Mouse (Mus musculus) limb, embryonic 11.5 days (tissue): Measurements from ENCODE around the gene 1700016H13Rik. TPM values are rescaled to one million over a fixed set of nuclear protein-coding genes. Genes with fewer than 3 reads are reported as not detected.

Experiments used
- ATAC-seq: fragments of 200-750 bp; cut with Nextera tagmentation; 2 replicates; pipeline ENCODE4 v1.8.0; 2017; ENCODE audit warnings: low read depth; ENCODE audit not compliant: insufficient number of reproducible peaks, low FRiP score, low TSS enrichment
- DNase-seq: peaks from one replicate; pipeline ENCODE4 v3.0.0-alpha.2; 2015; ENCODE audit warnings: low spot score
- H3K27ac ChIP-seq: fragments of 300-500 bp; sonication (generic); replicated peaks from 2 replicates; pipeline ENCODE4 v1.5.1; 2014; ENCODE audit warnings: low read depth, mild to moderate bottlenecking, low read length
- H3K27me3 ChIP-seq: fragments of 300-500 bp; sonication (generic); 2 replicates; pipeline ENCODE4 v1.6.1; 2014; ENCODE audit warnings: mild to moderate bottlenecking, low read length, mixed read lengths; ENCODE audit not compliant: control insufficient read depth, insufficient read depth
- H3K36me3 ChIP-seq: fragments of 300-500 bp; sonication (generic); 2 replicates; pipeline ENCODE4 v1.6.1; 2014; ENCODE audit warnings: mild to moderate bottlenecking, low read length, moderate library complexity, mixed read lengths; ENCODE audit not compliant: control insufficient read depth, insufficient read depth
- H3K4me1 ChIP-seq: fragments of 300-500 bp; sonication (generic); 2 replicates; pipeline ENCODE4 v1.6.1; 2014; ENCODE audit warnings: low read length, mixed read lengths; ENCODE audit not compliant: control insufficient read depth, insufficient read depth
- H3K4me2 ChIP-seq: fragments of 300-500 bp; sonication (generic); 2 replicates; pipeline ENCODE4 v1.6.1; 2014; ENCODE audit warnings: low read depth, mild to moderate bottlenecking, moderate library complexity; ENCODE audit not compliant: severe bottlenecking
- H3K4me3 ChIP-seq: fragments of 300-500 bp; sonication (generic); 2 replicates; pipeline ENCODE4 v1.5.1; 2014; ENCODE audit warnings: low read depth, low read length
- H3K9ac ChIP-seq: fragments of 300-500 bp; sonication (generic); 2 replicates; pipeline ENCODE4 v1.6.1; 2014; ENCODE audit warnings: mild to moderate bottlenecking, low read length
- H3K9me3 ChIP-seq: fragments of 300-500 bp; sonication (generic); 2 replicates; pipeline ENCODE4 v1.6.1; 2016; ENCODE audit warnings: low read length; ENCODE audit not compliant: control insufficient read depth
- WGBS: fragments of 180-500 bp; shearing (Covaris S2); extraction: QIAGEN DNeasy Blood & Tissue Kit; methylation state at CpG from one replicate; pipeline ENCODE4 v1.1.7; 2014; 5-methylcytosine and 5-hydroxymethylcytosine counted together
- polyA plus RNA-seq: library from polyadenylated mRNA; unstranded; fragments of >200 nt; fragmentation: Nextera tagmentation; extraction: Ambion mirVana; gene quantifications from 2 replicates; pipeline ENCODE4 v1.2.1, GENCODE M21; 2014

Gene 1700016H13Rik
- polyA plus RNA-seq, 1 experiment from 2014 or later: 0.17 TPM

DNA sequence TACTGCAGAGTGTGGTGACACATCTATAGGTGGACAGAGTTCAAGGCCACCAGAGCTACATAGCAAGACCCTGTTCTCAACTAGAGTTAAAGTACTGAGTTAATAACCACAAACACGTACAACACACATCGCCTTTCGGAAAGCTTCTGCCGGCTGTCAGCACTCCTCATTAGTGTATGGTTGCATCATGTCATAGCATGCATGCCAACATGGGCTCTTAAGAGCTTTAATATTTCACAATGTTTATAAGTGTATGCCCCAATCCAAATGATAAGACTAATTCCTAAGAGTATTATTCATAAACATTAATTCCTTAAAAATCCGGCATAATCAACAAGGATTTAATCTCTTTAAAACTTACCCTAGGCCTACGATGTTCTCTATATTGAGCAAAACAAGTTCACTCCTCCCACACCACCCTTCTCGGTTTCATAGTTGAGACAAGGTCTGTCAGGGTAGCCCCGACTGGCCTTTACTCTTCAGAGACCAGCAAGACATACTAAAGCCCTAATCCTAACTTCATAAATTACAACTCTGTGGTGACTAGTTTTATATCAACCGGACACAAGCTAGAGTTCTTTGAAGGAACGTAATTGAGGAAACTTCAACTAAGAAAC lies 44.8 kb downstream of the 1700016H13Rik start:
- no peak overlapping the region for H3K4me2 ChIP-seq
- no peak overlapping the region for H3K9ac ChIP-seq
- no peaks in the 10 kb centered on the region for H3K9me3 ChIP-seq
- ATAC-seq: no peak
- DNase-seq: no peak
- no peak overlapping the region for H3K4me3 ChIP-seq
- WGBS: 91% methylated on average over 10 of the region's 10 CpGs
- no peaks in the 10 kb centered on the region for H3K36me3 ChIP-seq
- no peaks in the 10 kb centered on the region for H3K4me1 ChIP-seq
- H3K27me3 ChIP-seq: no peaks in the 10 kb centered on the region
- no peak overlapping the region for H3K27ac ChIP-seq

- Histone ChIP-seq H3K4me1 (no peaks in the 10 kb centered on the region), H3K4me3 (no peak overlapping the region), H3K9ac (no peak overlapping the region), H3K27me3 (no peaks in the 10 kb centered on the region), H3K36me3 (no peaks in the 10 kb centered on the region), H3K9me3 (no peaks in the 10 kb centered on the region), H3K27ac (no peak overlapping the region), H3K4me2 (no peak overlapping the region)
- WGBS: 63% methylated on average over 5 of the region's 5 CpGs
- no peak for ATAC-seq
- no peak for DNase-seq
These were observed 45.7 kb downstream of the 1700016H13Rik start for GRCm38 (mm10) chr5:103610148-103610547.

DNA sequence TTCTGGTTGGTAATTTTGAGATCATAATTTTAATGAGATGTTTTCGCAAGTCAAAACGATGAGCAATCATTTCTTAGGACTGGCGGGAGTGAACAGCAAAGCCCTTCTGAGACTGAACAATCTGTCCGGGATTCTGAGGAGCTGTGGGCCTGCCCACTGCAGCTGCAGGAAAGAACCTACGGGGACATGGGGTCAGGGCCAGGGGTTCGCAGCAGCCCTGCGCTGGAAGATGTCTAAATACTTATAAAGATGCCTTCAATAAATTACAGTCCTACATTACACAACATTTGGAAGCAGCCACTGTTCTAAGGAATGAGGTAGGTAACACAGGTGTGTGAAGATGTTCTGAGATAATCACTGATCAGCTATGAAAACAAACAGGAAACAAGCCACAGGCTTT lies 50.1 kb downstream of the 1700016H13Rik start:
- WGBS: 81% methylated on average over 7 of the region's 7 CpGs
- no peak overlapping the region for H3K4me2 ChIP-seq
- no peak overlapping the region for H3K9ac ChIP-seq
- H3K4me3 ChIP-seq: no peak overlapping the region
- H3K4me1 ChIP-seq: no peaks in the 10 kb centered on the region
- no peaks in the 10 kb centered on the region for H3K9me3 ChIP-seq
- H3K36me3 ChIP-seq: no peaks in the 10 kb centered on the region
- no peaks in the 10 kb centered on the region for H3K27me3 ChIP-seq
- H3K27ac ChIP-seq: no peak overlapping the region
- ATAC-seq (no peak), DNase-seq (no peak)

DNA sequence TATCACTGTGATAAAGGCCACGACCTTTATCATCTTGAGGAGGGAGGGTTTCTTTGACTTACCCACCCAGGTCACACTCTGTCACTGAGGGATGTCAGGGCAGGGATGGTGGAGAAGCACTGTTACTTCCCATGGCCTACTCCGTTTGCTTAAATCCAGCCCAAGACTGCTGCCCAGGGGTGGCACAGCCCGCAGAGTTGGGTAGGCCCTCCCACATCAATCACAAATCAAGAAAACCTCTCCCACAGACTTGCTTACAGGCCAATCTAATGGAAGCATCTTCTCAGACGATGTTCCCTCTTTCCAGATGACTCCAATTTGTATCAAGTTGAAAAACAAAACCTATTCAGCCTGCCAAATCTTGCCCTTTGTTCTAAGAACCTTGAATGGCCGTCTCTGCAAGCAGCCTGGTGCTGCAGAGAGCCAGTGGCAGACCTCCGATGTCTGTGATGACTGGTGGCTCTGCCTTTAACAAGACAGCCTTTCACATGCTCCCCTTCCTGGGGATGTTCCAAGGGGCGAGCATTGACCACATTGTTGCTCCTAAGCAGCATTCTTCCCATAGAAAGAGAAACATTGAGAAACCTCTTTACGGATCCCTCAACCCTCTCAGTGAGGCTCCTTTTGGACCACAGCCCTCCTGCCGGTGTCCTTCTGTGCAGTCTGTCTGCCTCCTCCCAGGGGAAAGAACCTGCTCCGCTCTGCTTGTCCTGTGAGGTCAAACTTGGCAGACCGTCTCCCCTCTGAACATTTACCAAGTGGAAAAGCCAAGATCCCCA lies 52.5 kb downstream of the 1700016H13Rik start:
- H3K9ac ChIP-seq: no peak overlapping the region
- H3K4me1 ChIP-seq: no peaks in the 10 kb centered on the region
- 82% methylated on average over 11 of the region's 11 CpGs for WGBS
- no peaks in the 10 kb centered on the region for H3K9me3 ChIP-seq
- ATAC-seq (no peak), DNase-seq (no peak)
- H3K4me3 ChIP-seq: no peak overlapping the region
- H3K27me3 ChIP-seq: no peaks in the 10 kb centered on the region
- no peak overlapping the region for H3K4me2 ChIP-seq
- no peaks in the 10 kb centered on the region for H3K36me3 ChIP-seq
- no peak overlapping the region for H3K27ac ChIP-seq

DNA sequence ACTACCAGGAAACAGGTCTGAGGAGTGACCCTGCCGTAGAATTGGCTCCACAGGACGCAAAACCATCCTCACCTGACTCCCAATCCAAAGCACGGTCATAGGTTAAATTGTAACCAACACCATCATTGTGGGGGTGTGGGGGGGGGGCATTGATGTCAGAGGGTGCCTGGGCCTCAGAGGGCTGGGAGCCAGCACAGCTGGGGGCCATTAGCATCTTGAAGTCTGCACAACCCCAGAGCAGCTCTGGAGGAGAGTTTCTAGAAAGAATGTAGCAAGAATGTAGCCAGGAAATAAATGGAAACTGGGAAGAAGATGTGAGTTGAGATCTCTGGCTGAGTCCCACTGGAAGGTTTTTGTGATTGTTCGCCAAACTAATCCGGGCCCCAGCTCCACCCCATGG lies 56.9 kb downstream of the 1700016H13Rik start:
- Histone ChIP-seq H3K4me3 (no peak overlapping the region), H3K27ac (no peak overlapping the region), H3K4me1 (no peaks in the 10 kb centered on the region), H3K9ac (no peak overlapping the region), H3K27me3 (no peaks in the 10 kb centered on the region), H3K9me3 (no peaks in the 10 kb centered on the region), H3K36me3 (no peaks in the 10 kb centered on the region), H3K4me2 (no peak overlapping the region)
- 84% methylated on average over 5 of the region's 5 CpGs for WGBS
- DNase-seq (no peak), ATAC-seq (no peak)

DNA sequence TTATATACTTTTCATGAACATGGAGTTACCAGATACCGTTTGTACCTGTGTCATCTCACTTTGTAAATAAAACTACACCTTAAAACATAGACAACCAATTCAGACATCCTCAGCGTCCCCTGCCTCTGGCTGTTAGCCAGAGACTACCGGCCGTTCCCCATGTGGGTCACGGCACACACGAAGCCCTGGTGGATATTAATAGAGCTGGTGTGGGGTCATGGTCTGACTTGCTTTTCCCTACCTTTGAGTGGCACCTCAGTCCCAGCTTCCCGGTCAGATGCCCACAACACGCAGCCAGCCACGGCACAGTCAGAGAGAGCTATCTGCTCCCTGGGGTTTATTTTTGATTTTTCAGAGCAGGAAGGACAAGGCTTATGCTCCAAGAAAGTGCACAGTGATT lies 57.5 kb downstream of the 1700016H13Rik start:
- 94% methylated on average over 9 of the region's 9 CpGs for WGBS

More for the DNA sequence above, 57.5 kb downstream of the 1700016H13Rik start:
- H3K9me3 ChIP-seq: no peaks in the 10 kb centered on the region
- no peak overlapping the region for H3K4me2 ChIP-seq
- H3K4me1 ChIP-seq: no peaks in the 10 kb centered on the region
- H3K4me3 ChIP-seq: no peak overlapping the region
- no peak overlapping the region for H3K27ac ChIP-seq
- no peaks in the 10 kb centered on the region for H3K36me3 ChIP-seq
- DNase-seq: no peak
- no peak overlapping the region for H3K9ac ChIP-seq
- ATAC-seq: no peak
- H3K27me3 ChIP-seq: no peaks in the 10 kb centered on the region

Other genes with a start within 250 kb of the 1700016H13Rik start
- gene Ptpn13, start 230.8 kb downstream of the 1700016H13Rik start, polyA plus RNA-seq: 9.2 and 11.0 TPM in 2 replicates
- gene Slc10a6, start 26.6 kb downstream of the 1700016H13Rik start, polyA plus RNA-seq: 0.07 and 0.14 TPM in 2 replicates
- gene Aff1, start 36.4 kb upstream of the 1700016H13Rik start, polyA plus RNA-seq: 9.1 and 10.4 TPM in 2 replicates